Mouse (Mus musculus) adrenal gland, postnatal 4 days (tissue): ENCODE results near the gene Rec8. TPM values are rescaled to one million over a fixed set of nuclear protein-coding genes. Genes with fewer than 3 reads are reported as not detected.

ENCODE experiments used
- DNase-seq, 2 experiments: peaks; one replicate each; pipeline ENCODE4 v3.0.0; 2021 to 2022; ENCODE audit warnings: low spot score in 2 of 2, mixed read lengths in 2 of 2
- total RNA-seq, 2 experiments: library from RNA; stranded (reverse); gene quantifications; 2 replicates each; pipeline ENCODE4 v1.2.3; 2021

Gene Rec8
- total RNA-seq, 2 experiments from 2014 or later: 8.0 to 8.6 TPM

GRCm38 (mm10) chr14:55591331-55591891 lies 26.4 kb upstream of the Rec8 start, which contains the start of gene Rnf31:
Gene Rnf31 (plus strand): TSS chr14:55591708.
- DNase-seq: peak; percentile 74 to 87

- no peak for DNase-seq
These were observed 25.6 kb upstream of the Rec8 start for GRCm38 (mm10) chr14:55592226-55592625.

DNA sequence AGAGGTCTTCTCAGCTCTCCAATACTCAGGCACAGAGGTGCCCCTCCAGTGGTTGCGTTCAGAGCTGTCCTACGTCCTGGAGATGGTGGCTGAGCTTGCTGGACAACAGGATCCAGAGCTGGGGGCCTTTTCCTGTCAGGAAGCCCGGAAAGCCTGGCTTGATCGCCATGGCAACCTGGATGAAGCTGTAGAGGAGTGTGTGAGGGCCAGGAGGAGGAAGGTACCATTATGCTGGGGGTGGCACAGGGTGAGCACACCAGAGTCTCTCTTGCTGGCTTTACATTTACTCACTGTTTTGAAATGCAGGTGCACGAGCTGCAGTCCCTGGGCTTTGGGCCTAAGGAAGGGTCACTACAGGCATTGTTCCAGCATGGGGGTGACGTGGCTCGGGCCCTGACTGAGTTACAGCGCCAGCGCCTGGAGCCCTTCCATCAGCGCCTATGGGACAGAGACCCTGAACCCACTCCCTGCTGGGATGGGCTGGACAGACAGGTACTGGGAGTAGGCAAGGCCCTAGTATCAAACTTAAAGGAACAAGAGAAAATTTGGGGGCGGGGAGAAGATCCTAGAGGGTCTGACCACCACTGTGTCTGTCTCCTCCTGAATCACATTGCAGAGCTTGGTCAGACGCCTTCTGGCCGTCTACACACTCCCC lies 21.7 kb upstream of the Rec8 start:
- DNase-seq: no peak

DNA sequence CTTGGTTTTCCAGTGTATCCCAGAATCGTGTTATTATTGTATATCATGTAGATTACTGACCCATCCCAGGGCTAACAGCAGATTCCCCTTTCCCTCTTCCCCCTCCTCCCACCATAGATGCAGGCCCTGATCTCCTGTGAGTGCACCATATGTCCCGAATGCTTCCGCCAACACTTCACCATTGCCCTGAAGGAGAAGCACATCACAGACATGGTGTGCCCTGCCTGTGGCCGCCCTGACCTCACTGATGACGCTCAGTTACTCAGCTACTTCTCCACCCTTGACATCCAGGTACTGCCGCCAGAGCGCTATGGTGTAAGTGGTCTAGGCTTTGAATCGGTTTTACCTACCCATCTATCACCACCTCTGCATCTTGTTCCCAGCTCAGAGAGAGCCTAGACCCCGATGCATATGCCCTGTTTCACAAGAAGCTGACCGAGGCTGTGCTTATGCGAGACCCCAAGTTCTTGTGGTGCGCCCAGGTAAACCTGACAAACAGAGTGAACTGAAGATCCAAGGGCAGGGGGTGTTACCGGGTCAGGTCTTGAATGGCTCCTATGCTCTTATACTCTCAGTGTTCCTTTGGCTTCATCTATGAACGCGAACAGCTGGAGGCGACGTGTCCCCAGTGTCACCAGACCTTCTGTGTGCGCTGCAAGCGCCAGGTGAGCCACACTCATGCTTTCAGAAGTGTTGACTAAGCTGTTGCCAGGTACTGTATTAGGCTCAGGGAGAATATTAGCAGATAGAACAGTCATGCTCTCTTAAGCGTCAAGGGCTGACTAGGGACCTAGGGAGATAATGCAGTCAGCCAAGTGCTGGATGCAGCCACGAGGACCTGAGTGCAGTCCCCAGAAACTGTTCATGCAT lies 19.1 kb upstream of the Rec8 start:
- no peak for DNase-seq

- DNase-seq: no peak
These were observed 14.6 kb upstream of the Rec8 start, which contains the start of gene Irf9 for GRCm38 (mm10) chr14:55603271-55603632. Gene Irf9 (plus strand): TSS chr14:55603571.

- peak; percentile 70 to 88 for DNase-seq
These were observed 13.9 kb upstream of the Rec8 start for GRCm38 (mm10) chr14:55603633-55604576.

- DNase-seq: no peak
These were observed 13.0 kb upstream of the Rec8 start for GRCm38 (mm10) chr14:55604823-55605222.

- DNase-seq: no peak
These were observed 11.9 kb upstream of the Rec8 start for GRCm38 (mm10) chr14:55605743-55606459.

GRCm38 (mm10) chr14:55608339-55608738 lies 9.5 kb upstream of the Rec8 start:
- no peak for DNase-seq

- no peak for DNase-seq
These were observed 4.5 kb upstream of the Rec8 start for GRCm38 (mm10) chr14:55613346-55613745.

GRCm38 (mm10) chr14:55614565-55615178 lies 3.2 kb upstream of the Rec8 start:
- no peak for DNase-seq

GRCm38 (mm10) chr14:55615876-55616275 lies 2.0 kb upstream of the Rec8 start:
- DNase-seq: no peak

DNA sequence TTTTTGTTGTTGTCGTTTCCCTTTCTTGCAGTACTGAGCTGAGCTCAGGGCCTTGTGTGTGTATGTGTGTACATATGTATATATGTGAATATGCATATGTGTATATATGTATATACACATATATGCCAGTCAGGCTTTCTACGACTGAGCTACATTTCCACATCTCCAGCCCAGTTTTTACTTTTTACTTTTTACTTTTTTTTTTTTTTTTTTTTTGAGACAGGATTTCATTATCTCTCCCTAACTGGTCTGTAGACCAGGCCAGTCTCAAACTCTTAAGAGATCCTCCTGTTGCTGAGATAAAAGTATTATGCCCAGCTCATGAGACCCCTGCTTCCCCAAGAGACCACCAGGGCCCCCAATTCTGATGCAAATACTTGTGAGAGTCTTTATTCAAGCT lies 993 bp upstream of the Rec8 start:
- DNase-seq: no peak

DNA sequence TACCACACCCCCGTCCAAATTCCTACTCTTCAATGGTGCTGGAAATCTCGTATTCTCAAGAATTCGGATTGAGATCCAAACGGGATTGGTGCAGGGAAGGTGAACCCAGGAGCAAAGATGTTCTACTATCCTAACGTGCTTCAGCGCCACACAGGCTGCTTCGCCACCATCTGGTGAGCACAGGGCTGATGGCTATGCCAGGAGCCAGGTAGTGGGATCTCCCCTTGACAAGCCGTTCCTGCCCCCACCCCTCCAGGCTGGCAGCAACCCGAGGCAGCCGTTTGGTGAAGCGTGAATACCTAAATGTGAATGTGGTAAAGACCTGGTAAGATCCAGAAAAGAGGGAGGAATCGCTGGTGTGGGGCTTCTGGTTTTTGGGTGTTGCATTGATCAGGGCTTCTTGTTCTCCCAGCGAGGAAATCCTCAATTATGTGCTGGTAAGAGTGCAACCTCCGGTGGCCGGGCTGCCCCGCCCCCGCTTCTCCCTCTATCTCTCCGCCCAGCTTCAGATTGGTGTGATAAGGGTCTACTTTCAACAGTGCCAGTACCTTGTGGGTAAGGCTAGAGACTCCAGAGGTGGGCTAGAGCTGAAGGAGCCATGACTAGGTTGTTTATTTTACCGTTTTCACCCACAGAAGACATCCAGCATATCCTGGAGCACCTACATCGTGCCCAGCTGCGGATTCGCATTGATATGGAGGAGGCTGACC lies 804 bp downstream of the Rec8 start:
- no peak for DNase-seq

- no peak for DNase-seq
These were observed 10.4 kb downstream of the Rec8 start for GRCm38 (mm10) chr14:55628077-55628827.

DNA sequence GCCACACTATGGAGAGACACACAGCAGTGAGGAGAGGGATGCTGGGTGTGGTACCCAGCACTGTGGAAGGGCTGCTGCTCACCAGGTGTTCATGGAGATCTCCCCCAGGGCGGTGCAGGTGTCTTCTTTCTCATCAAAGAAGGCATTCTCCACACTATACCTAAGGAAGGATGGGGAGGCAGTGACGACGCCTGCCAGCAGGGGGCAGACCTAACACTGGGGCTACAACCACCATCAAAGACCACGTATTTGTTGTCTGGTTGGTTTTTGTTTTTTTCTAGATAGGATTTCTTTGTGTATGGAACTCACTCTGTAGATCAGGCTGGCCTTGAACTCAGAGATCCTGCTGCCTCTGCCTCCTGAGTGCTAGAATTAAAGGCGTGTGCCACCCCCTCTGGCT lies 11.5 kb downstream of the Rec8 start:
- DNase-seq: no peak

DNA sequence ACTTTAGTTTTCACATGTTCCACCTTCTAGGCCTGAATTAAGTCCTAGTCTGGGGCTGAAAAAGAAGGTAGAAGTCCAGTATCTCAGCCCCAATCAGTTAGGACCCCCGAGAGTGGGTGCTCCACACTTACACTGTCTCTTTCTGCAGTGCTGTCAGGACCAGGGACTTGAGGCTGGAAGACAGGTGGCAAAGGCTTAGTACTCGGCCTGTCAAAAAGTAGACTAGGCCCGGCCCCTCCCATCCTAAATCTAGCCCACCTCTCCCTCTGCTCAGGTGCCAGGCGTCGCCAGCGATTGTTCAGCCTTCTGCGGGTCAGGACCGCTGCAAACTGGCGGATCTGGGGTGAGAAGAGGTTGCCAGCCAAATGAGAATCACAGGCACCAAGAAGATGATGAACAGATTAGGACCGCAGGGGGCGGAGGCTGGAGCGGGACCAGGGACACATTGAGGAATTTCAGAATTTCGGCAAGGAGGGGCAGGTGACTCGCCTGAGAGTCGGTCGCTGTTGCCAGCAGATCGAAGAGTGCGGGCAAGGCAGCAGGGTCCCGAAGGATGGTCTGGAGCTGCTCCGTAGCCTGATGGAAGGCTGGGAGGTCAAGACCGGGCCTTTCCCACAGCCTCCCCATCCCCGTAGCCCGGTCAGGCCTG lies 17.2 kb downstream of the Rec8 start:
- peak in 1 of 2 experiments; percentile 18 for DNase-seq

- peak; percentile 62 to 80 for DNase-seq
These were observed 17.7 kb downstream of the Rec8 start, which contains the start of gene Ipo4 for GRCm38 (mm10) chr14:55635523-55636007. Gene Ipo4 (minus strand): TSS chr14:55635957.
